Mouse (Mus musculus) testis, postnatal 14 days (tissue): ENCODE results near the gene Enpp3.

ENCODE experiments used
- DNase-seq: peaks from one replicate; pipeline ENCODE4 v3.0.0; 2021; ENCODE audit warnings: low spot score

Gene Enpp3

GRCm38 (mm10) chr10:24842676-24843075, at the start of gene Enpp3:
TSS of gene Enpp3 (minus strand) at chr10:24842823.
- no peak for DNase-seq

- DNase-seq, result no peak
These were observed 45.7 kb upstream of the Enpp3 start for GRCm38 (mm10) chr10:24888343-24888742.

GRCm38 (mm10) chr10:24886008-24886407, 43.4 kb upstream of the Enpp3 start:
- DNase-seq, result no peak

GRCm38 (mm10) chr10:24873624-24874023, 31.0 kb upstream of the Enpp3 start:
- DNase-seq, result no peak

GRCm38 (mm10) chr10:24869760-24870290, 27.2 kb upstream of the Enpp3 start, which contains the start of gene Med23:
TSS of gene Med23 (plus strand) at chr10:24869986.
- peak; percentile 95 for DNase-seq

GRCm38 (mm10) chr10:24864434-24864833, 21.8 kb upstream of the Enpp3 start:
- DNase-seq, result no peak

- no peak for DNase-seq
These were observed 20.5 kb upstream of the Enpp3 start for GRCm38 (mm10) chr10:24863146-24863545.

GRCm38 (mm10) chr10:24841998-24842397, 625 bp downstream of the Enpp3 start:
- DNase-seq, result no peak

GRCm38 (mm10) chr10:24840795-24841194, 1.8 kb downstream of the Enpp3 start:
- no peak for DNase-seq

- DNase-seq, result no peak
These were observed 6.1 kb downstream of the Enpp3 start for GRCm38 (mm10) chr10:24836366-24837038.

GRCm38 (mm10) chr10:24835702-24836342, 6.8 kb downstream of the Enpp3 start:
- DNase-seq, result no peak

GRCm38 (mm10) chr10:24834634-24835371, 7.8 kb downstream of the Enpp3 start:
- no peak for DNase-seq

- no peak for DNase-seq
These were observed 10.3 kb downstream of the Enpp3 start for GRCm38 (mm10) chr10:24832306-24832705.

GRCm38 (mm10) chr10:24831377-24832095, 11.1 kb downstream of the Enpp3 start:
- DNase-seq, result no peak

GRCm38 (mm10) chr10:24830448-24830847, 12.2 kb downstream of the Enpp3 start:
- DNase-seq, result peak; percentile 13

- DNase-seq, result no peak
These were observed 14.5 kb downstream of the Enpp3 start for GRCm38 (mm10) chr10:24828136-24828535.

GRCm38 (mm10) chr10:24826130-24826529, 16.5 kb downstream of the Enpp3 start:
- DNase-seq, result no peak

GRCm38 (mm10) chr10:24825456-24826081, 17.1 kb downstream of the Enpp3 start:
- no peak for DNase-seq

- DNase-seq, result no peak
These were observed 18.0 kb downstream of the Enpp3 start for GRCm38 (mm10) chr10:24824621-24825020.

- DNase-seq, result no peak
These were observed 18.7 kb downstream of the Enpp3 start for GRCm38 (mm10) chr10:24823697-24824535.

GRCm38 (mm10) chr10:24823265-24823664, 19.4 kb downstream of the Enpp3 start:
- DNase-seq, result no peak
